8 mouse cellular contexts compared by ENCODE assay signal in genomic region chr2:118372901-118373571, GRCm38 (mm10). TPM values are rescaled to one million over a fixed set of nuclear protein-coding genes. Genes with fewer than 3 reads are reported as not detected.
DNase-seq lines count a peak whose midpoint lies in the region; ATAC-seq and TF ChIP-seq lines count a peak whose summit lies in the region.

Gene Gpr176 (minus strand): TSS chr2:118373419.

- no peaks in the 10 kb centered on the region for H3K9me3 ChIP-seq in ES-Bruce4 (replicated peaks; ENCODE audit: control insufficient read depth, insufficient read depth, low read length, poor library complexity, severe bottlenecking)
- H3K9me3 ChIP-seq in forebrain, embryonic 11.5 days (ENCODE audit: control insufficient read depth, low read length): no peaks in the 10 kb centered on the region

- TF ChIP-seq EP300 in ES-Bruce4 (IDR thresholded peaks at IDR 0.05; ENCODE audit: insufficient read depth, low read depth, low read length): no peak

- DNase-seq in brain, adult 2 months (ENCODE audit: low read depth, low spot score): peak; percentile 72
- DNase-seq in forebrain, embryonic 11.5 days (ENCODE audit: low spot score): peak; percentile 76
- DNase-seq in layer of hippocampus, postnatal 10 days (ENCODE audit: low spot score in 2 of 2): peak; percentile 56 to 69
- peak; percentile 16 for DNase-seq in lung, postnatal 14 days
- DNase-seq in retina, postnatal 7 days (ENCODE audit: low read depth, low spot score): peak; percentile 30
- no peak for DNase-seq in adipocyte (ENCODE audit: low spot score)

- no peak for TF ChIP-seq POLR2A in ES-Bruce4 (IDR thresholded peaks at IDR 0.05; ENCODE audit: insufficient read depth, low read length)

- peak; percentile 82 for ATAC-seq in forebrain, embryonic 11.5 days (replicated peaks; ENCODE audit: low FRiP score)
- ATAC-seq in hematopoietic stem cell, adult 5-6 weeks (replicated peaks in 1 of 2; ENCODE audit: insufficient read depth in 1 of 2, low FRiP score in 2 of 2, low TSS enrichment in 1 of 2, low read depth in 1 of 2, poor library complexity in 2 of 2, severe bottlenecking in 2 of 2): peak; percentile 24 to 39; a peak in 3 of 4 replicates

- no peaks in the 10 kb centered on the region for H3K4me1 ChIP-seq in ES-Bruce4 (ENCODE audit: control insufficient read depth, insufficient read depth, low read length)
- H3K4me1 ChIP-seq in forebrain, embryonic 11.5 days (replicated peaks; ENCODE audit: control insufficient read depth, insufficient read depth, low read length): peaks cover 14% of the 10 kb centered on the region

- H3K27me3 ChIP-seq in ES-Bruce4 (ENCODE audit: control insufficient read depth, insufficient read depth, low read length, poor library complexity, severe bottlenecking): no peaks in the 10 kb centered on the region; the same call in 1 of the 2 replicates
- peaks cover 15% of the 10 kb centered on the region for H3K27me3 ChIP-seq in forebrain, embryonic 11.5 days (ENCODE audit: control insufficient read depth, insufficient read depth, low read length)

- H3K4me3 ChIP-seq in ES-Bruce4 (ENCODE audit: low read depth, low read length): peak within 1 kb of the TSS; percentile 49
- peak within 1 kb of the TSS; percentile 41 for H3K4me3 ChIP-seq in forebrain, embryonic 11.5 days (ENCODE audit: low read depth, low read length)

- H3K4me2 ChIP-seq in forebrain, embryonic 11.5 days (ENCODE audit: low read depth, low read length, severe bottlenecking): peak within 1 kb of the TSS; percentile 93

- TF ChIP-seq CTCF in ES-Bruce4 (IDR thresholded peaks at IDR 0.05; ENCODE audit: low read depth, low read length): no peak

- H3K36me3 ChIP-seq in ES-Bruce4 (ENCODE audit: control insufficient read depth, insufficient read depth, low read length, poor library complexity, severe bottlenecking): no peaks in the 10 kb centered on the region
- no peaks in the 10 kb centered on the region for H3K36me3 ChIP-seq in forebrain, embryonic 11.5 days (ENCODE audit: control insufficient read depth, insufficient read depth, low read length)

- no peak within 1 kb of the TSS for H3K27ac ChIP-seq in ES-Bruce4 (ENCODE audit: insufficient read depth, low read length)
- H3K27ac ChIP-seq in forebrain, embryonic 11.5 days (ENCODE audit: low read depth, low read length): 0 out of 2 replicates have a peak within 1 kb of the TSS, but pooled peaks have one; percentile 12

- peak within 1 kb of the TSS; percentile 45 for H3K9ac ChIP-seq in ES-Bruce4 (ENCODE audit: low read depth, poor library complexity, severe bottlenecking)
- peak within 1 kb of the TSS; percentile 53 for H3K9ac ChIP-seq in forebrain, embryonic 11.5 days (ENCODE audit: low read length)

- under 1% methylated on average over 55 of the region's 59 CpGs for WGBS in forebrain, embryonic 11.5 days

RNA-seq across cellular contexts. Expression of gene Gpr176, which starts in this region (rescaled TPM):
- polyA plus RNA-seq in ES-Bruce4 (2011; ENCODE audit: insufficient read depth, insufficient read length, low read depth, missing spikeins): 0.17 and 0.39 TPM in 2 replicates
- 0.23 and 0.24 TPM in 2 replicates for polyA plus RNA-seq in forebrain, embryonic 11.5 days (2014; fragmentation: Nextera tagmentation; extraction: Ambion mirVana)
- total RNA-seq in hematopoietic stem cell, adult 5-6 weeks (2017): not detected in 2 replicates
- 10 to 100 TPM; 16.6 to 18.4 TPM for total RNA-seq in layer of hippocampus, postnatal 10 days (2021)

Comparison
In these comparisons a context has a peak if more than half of its experiments do, and no peak if none do; other contexts are left out.
1. RNA of gene Gpr176 (total RNA-seq): 16.6 to 18.4 TPM in layer of hippocampus, postnatal 10 days; not detected in hematopoietic stem cell, adult 5-6 weeks; every median in the first group is over 10 times any median in the second.
2. Peak in DNase-seq, ATAC-seq, H3K4me3 ChIP-seq, H3K27ac ChIP-seq, H3K9ac ChIP-seq and H3K4me2 ChIP-seq in forebrain, embryonic 11.5 days; RNA of the gene not detected or under 1 TPM.
3. Peak in ATAC-seq in hematopoietic stem cell, adult 5-6 weeks; RNA of the gene not detected or under 1 TPM.